Comparison of ENCODE assay signal across 18 mouse cellular contexts in the genomic region with DNA sequence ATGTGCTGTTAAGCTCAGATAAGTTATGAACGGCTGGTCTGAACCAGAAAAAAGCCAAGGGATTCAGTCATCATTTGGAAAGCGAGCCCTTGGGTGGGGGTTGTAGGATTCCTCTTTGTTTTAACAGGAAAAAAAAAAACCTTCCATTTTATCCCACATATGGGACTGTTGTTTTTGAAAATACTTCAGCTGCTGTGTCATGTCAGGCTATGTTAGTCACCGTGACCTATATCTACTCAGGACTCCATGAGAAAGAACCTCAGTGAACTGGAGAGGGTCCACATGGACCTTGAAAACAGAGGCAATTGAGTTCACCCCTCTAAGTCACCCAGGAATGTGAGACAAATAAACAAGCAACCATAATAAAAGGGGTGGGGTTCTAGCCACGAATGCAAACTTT.
DNase-seq lines count a peak whose midpoint lies in the region; ATAC-seq and TF ChIP-seq lines count a peak whose summit lies in the region.
"Had no signal": no experiment of that assay in that cellular context is flagged by ENCODE, and none has a peak within 500 bp of the region (broad histone marks: within the 10 kb centered on the region; RNA-seq: fewer than 3 reads in every experiment).

No protein-coding gene starts in this region.

- H3K27ac ChIP-seq in heart, postnatal 0 days (ENCODE audit: low read depth) = peak overlapping the region; percentile 67
- H3K27ac ChIP-seq in stomach, embryonic 16.5 days (ENCODE audit: low read length) = peak overlapping the region; percentile 34
- H3K27ac ChIP-seq: embryonic facial prominence, embryonic 13.5 days; forebrain, embryonic 15.5 days; left cerebral cortex, adult 2 months; limb, embryonic 15.5 days; lung, embryonic 15.5 days; midbrain, embryonic 13.5 days; neural tube, embryonic 12.5 days had no signal

- H3K27me3 ChIP-seq in heart, postnatal 0 days (ENCODE audit: control insufficient read depth, insufficient read depth, low read length) = no peaks in the 10 kb centered on the region
- H3K27me3 ChIP-seq in stomach, embryonic 16.5 days (ENCODE audit: control insufficient read depth, insufficient read depth, low read length) = no peaks in the 10 kb centered on the region
- H3K27me3 ChIP-seq: embryonic facial prominence, embryonic 13.5 days; forebrain, embryonic 15.5 days; limb, embryonic 15.5 days; lung, embryonic 15.5 days; midbrain, embryonic 13.5 days; neural tube, embryonic 12.5 days had no signal

- peak; percentile 53; the same call in 1 of the 2 replicates for ATAC-seq in heart, postnatal 0 days (ENCODE audit: insufficient read depth, low read depth)
- peak; percentile 56; the same call in 1 of the 2 replicates for ATAC-seq in stomach, embryonic 16.5 days (ENCODE audit: insufficient read depth, low FRiP score)
- ATAC-seq: forebrain, embryonic 15.5 days; intestine, postnatal 0 days; midbrain, embryonic 13.5 days had no signal

- H3K9ac ChIP-seq in heart, postnatal 0 days (replicated peaks; ENCODE audit: low read depth, low read length) = no peak overlapping the region
- no peak overlapping the region for H3K9ac ChIP-seq in stomach, embryonic 16.5 days (ENCODE audit: low read length)
- H3K9ac ChIP-seq: embryonic facial prominence, embryonic 13.5 days; forebrain, embryonic 15.5 days; limb, embryonic 15.5 days; lung, embryonic 15.5 days; midbrain, embryonic 13.5 days; neural tube, embryonic 12.5 days had no signal

- no peaks in the 10 kb centered on the region for H3K4me1 ChIP-seq in heart, postnatal 0 days (ENCODE audit: control insufficient read depth, insufficient read depth)
- H3K4me1 ChIP-seq in stomach, embryonic 16.5 days (ENCODE audit: control insufficient read depth, insufficient read depth, low read length) = no peaks in the 10 kb centered on the region
- H3K4me1 ChIP-seq: embryonic facial prominence, embryonic 13.5 days; forebrain, embryonic 15.5 days; limb, embryonic 15.5 days; lung, embryonic 15.5 days; midbrain, embryonic 13.5 days; neural tube, embryonic 12.5 days had no signal

- 63% methylated on average over 4 of the region's 4 CpGs for WGBS in heart, postnatal 0 days
- 54% methylated on average over 4 of the region's 4 CpGs for WGBS in stomach, embryonic 16.5 days

- TF ChIP-seq CTCF in heart, postnatal 0 days (IDR thresholded peaks at IDR 0.05; ENCODE audit: low read depth) = no peak

- no peaks in the 10 kb centered on the region for H3K9me3 ChIP-seq in heart, postnatal 0 days (replicated peaks; ENCODE audit: control insufficient read depth, low read length)
- H3K9me3 ChIP-seq in stomach, embryonic 16.5 days (replicated peaks; ENCODE audit: control insufficient read depth, low read length) = no peaks in the 10 kb centered on the region
- H3K9me3 ChIP-seq: embryonic facial prominence, embryonic 13.5 days; forebrain, embryonic 15.5 days; limb, embryonic 15.5 days; lung, embryonic 15.5 days; midbrain, embryonic 13.5 days; neural tube, embryonic 12.5 days had no signal

- H3K36me3 ChIP-seq in heart, postnatal 0 days (replicated peaks; ENCODE audit: control insufficient read depth, insufficient read depth, low read length) = peaks cover 41% of the 10 kb centered on the region
- H3K36me3 ChIP-seq in stomach, embryonic 16.5 days (ENCODE audit: control insufficient read depth, insufficient read depth, low read length) = no peaks in the 10 kb centered on the region; the same call in 1 of the 2 replicates

- peak; percentile 4 for DNase-seq in adrenal gland, adult 2 months
- DNase-seq in adrenal gland, postnatal 10 days = no peak
- DNase-seq in layer of hippocampus, adult 9-11 months = peak; percentile 19
- no peak for DNase-seq in layer of hippocampus, adult 8-10 months (ENCODE audit: low spot score in 2 of 2)
- peak; percentile 30 for DNase-seq in heart, postnatal 0 days (ENCODE audit: low spot score)
- no peak for DNase-seq in ovary, adult 18-20 months (ENCODE audit: low spot score)
- no peak for DNase-seq in spleen, postnatal 10 days (ENCODE audit: low spot score in 2 of 2)
- DNase-seq: cerebellum, postnatal 14 days; retina, postnatal 1 day had no signal

- H3K4me3 ChIP-seq in heart, postnatal 0 days (ENCODE audit: low read depth, low read length) = no peak overlapping the region
- no peak overlapping the region for H3K4me3 ChIP-seq in stomach, embryonic 16.5 days (replicated peaks; ENCODE audit: low read length)
- H3K4me3 ChIP-seq: embryonic facial prominence, embryonic 13.5 days; forebrain, embryonic 15.5 days; left cerebral cortex, adult 2 months; limb, embryonic 15.5 days; lung, embryonic 15.5 days; midbrain, embryonic 13.5 days; neural tube, embryonic 12.5 days had no signal

- no peak overlapping the region for H3K4me2 ChIP-seq in heart, postnatal 0 days (ENCODE audit: low read depth, low read length)
- no peak overlapping the region for H3K4me2 ChIP-seq in stomach, embryonic 16.5 days (ENCODE audit: low read depth, low read length)
- H3K4me2 ChIP-seq: embryonic facial prominence, embryonic 13.5 days; forebrain, embryonic 15.5 days; limb, embryonic 15.5 days; lung, embryonic 15.5 days; midbrain, embryonic 13.5 days; neural tube, embryonic 12.5 days had no signal

- no peak for TF ChIP-seq EP300 in heart, postnatal 0 days (IDR thresholded peaks at IDR 0.05; ENCODE audit: low read depth)

Comparison
In these comparisons a context has a peak if more than half of its experiments do, and no peak if none do; other contexts are left out.
1. DNase-seq: peak in adrenal gland, adult 2 months (single experiment), layer of hippocampus, adult 9-11 months (single experiment) and heart, postnatal 0 days (single experiment); none in adrenal gland, postnatal 10 days (single experiment), layer of hippocampus, adult 8-10 months (0 of 2), ovary, adult 18-20 months (single experiment) and spleen, postnatal 10 days (0 of 2).